Mouse (Mus musculus): ENCODE data around the gene Btbd9.

GRCm38 (mm10) chr17:30241720-30242322 lies 334.5 kb downstream of the Btbd9 start:
- no peak for TF ChIP-seq CTCF (conservative IDR thresholded peaks at IDR 0.05; ENCODE audit: insufficient read depth, insufficient read length, low read depth, low read length)
- no peak for TF ChIP-seq POLR2A (IDR thresholded peaks at IDR 0.05; ENCODE audit: low read depth, low read length)
